ENCODE assay signal across 9 mouse cellular contexts in the genomic region with DNA sequence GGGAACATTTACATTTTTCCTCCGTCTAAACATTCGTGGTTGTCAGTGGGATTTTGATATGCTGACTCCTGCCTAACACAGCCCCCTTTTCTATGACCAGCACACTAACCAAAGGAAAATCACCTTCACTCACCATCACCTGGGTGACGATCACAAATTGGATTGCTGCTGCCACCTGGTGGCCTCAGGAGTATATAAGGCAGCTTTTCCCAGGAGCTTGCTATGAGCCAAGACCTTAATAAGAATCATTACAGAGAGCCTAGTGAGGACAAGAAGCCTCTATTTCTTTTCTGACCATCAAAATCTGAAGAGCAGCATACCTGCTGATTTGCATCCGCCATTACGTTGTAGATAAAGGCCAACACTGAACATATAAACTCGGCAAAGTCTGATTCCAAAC.
A peak's percentile ranks its signal among the peaks of the same experiment; 100 is the strongest.
DNase-seq lines count a peak whose midpoint lies in the region; ATAC-seq and TF ChIP-seq lines count a peak whose summit lies in the region.
"Had no signal": no experiment of that assay in that cellular context is flagged by ENCODE, and none has a peak within 500 bp of the region (broad histone marks: within the 10 kb centered on the region; RNA-seq: fewer than 3 reads in every experiment).

No protein-coding gene starts in this region.

- no peak overlapping the region for H3K9ac ChIP-seq in forebrain, embryonic 14.5 days (ENCODE audit: low read length)
- H3K9ac ChIP-seq: hindbrain, embryonic 15.5 days had no signal

- peak; percentile 28 for DNase-seq in gastrocnemius, adult 2 months
- no peak for DNase-seq in gastrocnemius, postnatal 25 days
- DNase-seq in CD8-positive naive resting alpha-beta T cell, adult 2 months (ENCODE audit: low read depth in 2 of 2, low spot score in 2 of 2): peak; percentile 24 to 46
- peak; percentile 14 for DNase-seq in c-Kit-positive CD71-positive TER-119-negative erythroid progenitor cells, embryonic 14.5 days (ENCODE audit: low read depth)
- peak; percentile 82 for DNase-seq in forebrain, embryonic 14.5 days (ENCODE audit: low spot score)
- peak; percentile 78 to 83 for DNase-seq in kidney, postnatal 25 days
- DNase-seq in right cerebral cortex, postnatal 25 days: peak; percentile 51

- H3K4me3 ChIP-seq in gastrocnemius, adult 2 months: no peak overlapping the region
- H3K4me3 ChIP-seq in forebrain, embryonic 14.5 days (ENCODE audit: low read depth, low read length): no peak overlapping the region
- H3K4me3 ChIP-seq: hindbrain, embryonic 15.5 days had no signal

- peaks cover 20% of the 10 kb centered on the region for H3K4me1 ChIP-seq in forebrain, embryonic 14.5 days (ENCODE audit: control insufficient read depth, insufficient read depth, low read length)

- 23% methylated on average over 6 of the region's 6 CpGs for WGBS in forebrain, embryonic 14.5 days

- no peaks in the 10 kb centered on the region for H3K9me3 ChIP-seq in forebrain, embryonic 14.5 days (replicated peaks; ENCODE audit: control insufficient read depth, low read length)
- H3K9me3 ChIP-seq: hindbrain, embryonic 15.5 days had no signal

- peak; percentile 68 for TF ChIP-seq CTCF in gastrocnemius, adult 2 months (IDR thresholded peaks at IDR 0.05)

- H3K27ac ChIP-seq in gastrocnemius, adult 2 months: no peak overlapping the region
- H3K27ac ChIP-seq in forebrain, embryonic 14.5 days (ENCODE audit: low read depth, low read length): no peak overlapping the region
- H3K27ac ChIP-seq: hindbrain, embryonic 15.5 days had no signal

- intact Hi-C loops in gastrocnemius, adult 2 months (cut with DNase I): no loop called here

- no peaks in the 10 kb centered on the region for H3K27me3 ChIP-seq in forebrain, embryonic 14.5 days (replicated peaks; ENCODE audit: control insufficient read depth, insufficient read depth, low read length)
- H3K27me3 ChIP-seq: hindbrain, embryonic 15.5 days had no signal

- H3K36me3 ChIP-seq in forebrain, embryonic 14.5 days (ENCODE audit: control insufficient read depth, insufficient read depth, low read length): no peaks in the 10 kb centered on the region
- H3K36me3 ChIP-seq: hindbrain, embryonic 15.5 days had no signal

- ATAC-seq in forebrain, embryonic 14.5 days: peak; percentile 66
- peak; percentile 77 for ATAC-seq in megakaryocyte, adult 5-6 weeks (ENCODE audit: poor library complexity, severe bottlenecking)

- no peak overlapping the region for H3K4me2 ChIP-seq in forebrain, embryonic 14.5 days (ENCODE audit: low read length)
- H3K4me2 ChIP-seq: hindbrain, embryonic 15.5 days had no signal
